Mouse (Mus musculus): Measurements from ENCODE around the gene Schip1. TPM values are rescaled to one million over a fixed set of nuclear protein-coding genes. Genes with fewer than 3 reads are reported as not detected.
A peak's percentile ranks its signal among the peaks of the same experiment; 100 is the strongest.

The Schip1 gene
- polyA plus RNA-seq, 1 experiment from 2014 or later: 47.2 TPM

GRCm38 (mm10) chr3:68518041-68518440 is 453.4 kb downstream of the Schip1 start:
- no peak for ATAC-seq (ENCODE audit: insufficient number of reproducible peaks, insufficient read depth, low FRiP score, low read depth)
- no peaks in the 10 kb centered on the region for H3K36me3 ChIP-seq (ENCODE audit: control insufficient read depth, insufficient read depth, low read length)
- H3K9me3 ChIP-seq (ENCODE audit: control insufficient read depth, low read depth, low read length): no peaks in the 10 kb centered on the region
- 88% methylated on average over 8 of the region's 8 CpGs for WGBS
- H3K4me3 ChIP-seq (ENCODE audit: low read depth, low read length): no peak overlapping the region
- no peak overlapping the region for H3K4me2 ChIP-seq (replicated peaks; ENCODE audit: low read depth, low read length)
- no peak overlapping the region for H3K9ac ChIP-seq (replicated peaks; ENCODE audit: low read depth, low read length)
- 0 out of 2 replicates have a peak, but pooled peaks cover 3% of the 10 kb centered on the region for H3K4me1 ChIP-seq (ENCODE audit: control insufficient read depth, insufficient read depth, low read length)
- no peaks in the 10 kb centered on the region for H3K27me3 ChIP-seq (ENCODE audit: control insufficient read depth, insufficient read depth, low read length)
- H3K27ac ChIP-seq (ENCODE audit: low read length): no peak overlapping the region

DNA sequence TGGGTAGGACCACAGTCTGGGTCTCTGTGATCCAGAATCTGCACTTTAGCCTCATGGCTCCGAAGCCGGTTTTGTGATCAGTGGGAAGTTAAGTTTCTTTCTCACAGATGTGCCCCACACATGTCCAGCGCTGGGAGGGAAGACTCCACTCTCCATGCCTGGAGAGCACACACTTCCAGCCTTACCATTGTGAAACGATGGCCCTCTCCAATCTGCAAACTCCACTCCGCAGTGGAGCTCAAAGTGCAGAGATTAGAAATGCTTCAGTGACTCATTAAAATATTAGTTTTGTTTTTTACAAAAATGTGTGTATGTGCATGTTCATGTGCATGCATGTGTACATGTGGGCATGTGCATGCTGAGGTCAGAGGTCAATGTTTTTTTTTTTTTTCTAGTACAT is 454.0 kb downstream of the Schip1 start:
- no peak overlapping the region for H3K9ac ChIP-seq (replicated peaks; ENCODE audit: low read depth, low read length)
- H3K9me3 ChIP-seq (ENCODE audit: control insufficient read depth, low read depth, low read length): no peaks in the 10 kb centered on the region
- ATAC-seq (ENCODE audit: insufficient number of reproducible peaks, insufficient read depth, low FRiP score, low read depth): no peak
- no peak overlapping the region for H3K27ac ChIP-seq (ENCODE audit: low read length)
- no peaks in the 10 kb centered on the region for H3K4me1 ChIP-seq (ENCODE audit: control insufficient read depth, insufficient read depth, low read length)
- no peaks in the 10 kb centered on the region for H3K27me3 ChIP-seq (ENCODE audit: control insufficient read depth, insufficient read depth, low read length)
- no peak overlapping the region for H3K4me3 ChIP-seq (ENCODE audit: low read depth, low read length)
- no peaks in the 10 kb centered on the region for H3K36me3 ChIP-seq (ENCODE audit: control insufficient read depth, insufficient read depth, low read length)
- H3K4me2 ChIP-seq (replicated peaks; ENCODE audit: low read depth, low read length): no peak overlapping the region
- WGBS: 96% methylated on average over 5 of the region's 5 CpGs

DNA sequence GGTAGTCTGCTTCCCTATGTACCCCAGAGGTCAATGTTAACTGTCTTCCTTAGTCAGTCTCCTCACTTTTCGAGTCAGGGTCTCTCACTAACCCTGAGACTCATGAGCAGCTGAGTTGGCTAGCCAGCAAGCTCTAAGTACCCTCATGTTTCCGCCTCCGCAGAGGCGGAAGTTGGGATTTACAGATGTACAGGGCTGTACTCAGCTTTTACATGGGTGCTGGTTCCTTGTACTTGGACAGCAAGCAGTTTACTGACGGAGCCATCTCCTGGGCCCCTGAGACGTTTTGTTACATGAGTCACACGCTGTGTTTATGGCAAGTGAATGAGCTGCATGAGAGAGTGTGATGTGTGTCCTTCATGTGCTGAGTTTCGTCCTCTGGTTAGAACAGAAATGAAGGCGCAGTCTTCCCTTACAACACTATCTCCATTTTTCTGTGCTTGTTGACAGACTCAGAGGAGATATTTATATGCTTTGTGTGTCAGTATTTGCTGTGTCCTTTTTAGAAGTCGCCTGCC is 460.8 kb downstream of the Schip1 start:
- WGBS: 86% methylated on average over 10 of the region's 10 CpGs

DNA sequence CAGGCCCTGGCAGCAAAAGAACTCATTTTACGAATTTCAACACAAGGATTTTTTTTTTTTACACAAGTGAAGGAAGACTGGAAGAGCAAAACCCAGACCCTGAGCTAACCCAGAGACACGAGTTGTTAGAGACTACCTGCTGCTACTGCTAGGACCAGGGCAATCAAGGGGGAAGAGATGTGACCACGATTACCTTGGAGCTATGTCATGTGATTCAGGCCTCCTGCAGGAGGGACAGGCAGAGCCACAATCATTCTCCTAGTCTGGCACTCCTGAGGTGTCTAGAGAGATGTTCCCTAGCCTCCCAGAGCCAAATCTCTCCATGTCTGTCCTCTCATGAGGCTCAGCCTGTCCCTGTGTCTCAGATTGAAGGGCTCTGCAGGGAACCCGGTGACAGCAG is 461.8 kb downstream of the Schip1 start:
- H3K4me3 ChIP-seq (ENCODE audit: low read depth, low read length): no peak overlapping the region
- no peak overlapping the region for H3K9ac ChIP-seq (replicated peaks; ENCODE audit: low read depth, low read length)
- ATAC-seq (ENCODE audit: insufficient number of reproducible peaks, insufficient read depth, low FRiP score, low read depth): no peak
- no peaks in the 10 kb centered on the region for H3K36me3 ChIP-seq (ENCODE audit: control insufficient read depth, insufficient read depth, low read length)
- WGBS: 54% methylated on average over 4 of the region's 4 CpGs
- no peaks in the 10 kb centered on the region for H3K4me1 ChIP-seq (ENCODE audit: control insufficient read depth, insufficient read depth, low read length)
- no peaks in the 10 kb centered on the region for H3K27me3 ChIP-seq (ENCODE audit: control insufficient read depth, insufficient read depth, low read length)
- H3K4me2 ChIP-seq (replicated peaks; ENCODE audit: low read depth, low read length): no peak overlapping the region
- no peak overlapping the region for H3K27ac ChIP-seq (ENCODE audit: low read length)
- H3K9me3 ChIP-seq (ENCODE audit: control insufficient read depth, low read depth, low read length): no peaks in the 10 kb centered on the region

More for the DNA sequence above, 460.8 kb downstream of the Schip1 start:
- Histone ChIP-seq H3K4me1 (ENCODE audit: control insufficient read depth, insufficient read depth, low read length) (no peaks in the 10 kb centered on the region), H3K36me3 (ENCODE audit: control insufficient read depth, insufficient read depth, low read length) (no peaks in the 10 kb centered on the region), H3K27ac (ENCODE audit: low read length) (no peak overlapping the region), H3K27me3 (ENCODE audit: control insufficient read depth, insufficient read depth, low read length) (no peaks in the 10 kb centered on the region), H3K9me3 (ENCODE audit: control insufficient read depth, low read depth, low read length) (no peaks in the 10 kb centered on the region), H3K9ac (replicated peaks; ENCODE audit: low read depth, low read length) (no peak overlapping the region), H3K4me3 (ENCODE audit: low read depth, low read length) (no peak overlapping the region), H3K4me2 (replicated peaks; ENCODE audit: low read depth, low read length) (no peak overlapping the region)
- no peak for ATAC-seq (ENCODE audit: insufficient number of reproducible peaks, insufficient read depth, low FRiP score, low read depth)

DNA sequence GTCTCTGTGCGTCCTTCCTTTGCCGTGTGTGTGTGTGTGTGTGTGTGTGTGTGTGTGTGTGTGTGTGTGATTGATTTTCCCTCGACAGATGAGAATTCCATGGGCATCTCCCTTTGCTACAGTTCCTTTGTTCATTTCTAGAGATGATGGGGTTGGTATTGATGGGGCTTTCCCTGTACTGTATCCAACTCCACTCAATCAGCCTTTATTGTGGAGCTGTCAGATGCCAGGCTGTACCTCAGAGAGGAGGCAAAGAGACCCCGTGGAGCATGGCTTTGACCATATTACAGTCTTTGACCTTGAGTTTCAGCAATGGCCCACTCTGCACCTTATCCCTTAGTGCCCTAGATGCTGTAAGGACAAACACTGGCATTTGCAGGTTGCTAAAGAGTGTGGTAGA is 462.6 kb downstream of the Schip1 start:
- H3K4me2 ChIP-seq (replicated peaks; ENCODE audit: low read depth, low read length): no peak overlapping the region
- 65% methylated on average over 4 of the region's 4 CpGs for WGBS

DNA sequence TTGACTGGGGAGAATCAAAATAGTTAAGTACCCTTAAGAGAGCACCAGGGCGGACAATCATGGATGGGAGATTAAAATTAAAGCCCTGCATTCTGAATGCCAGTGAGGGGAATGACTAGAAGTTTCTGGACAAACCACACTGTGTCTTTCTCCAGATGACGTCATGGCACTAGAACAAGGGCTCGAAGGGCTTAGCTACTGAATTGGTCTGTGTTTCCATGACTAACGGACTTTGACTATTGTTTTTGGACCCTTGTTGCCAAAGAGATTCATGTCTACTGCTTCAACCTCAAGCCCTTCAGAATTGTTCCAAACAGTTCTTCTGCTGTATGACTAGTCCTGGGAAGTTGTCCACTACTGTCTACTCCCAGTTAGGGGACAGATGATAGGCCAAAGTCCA is 467.3 kb downstream of the Schip1 start:
- WGBS: 89% methylated on average over 4 of the region's 4 CpGs
- ATAC-seq (ENCODE audit: insufficient number of reproducible peaks, insufficient read depth, low FRiP score, low read depth): no peak
- H3K27ac ChIP-seq (ENCODE audit: low read length): no peak overlapping the region
- H3K4me1 ChIP-seq (ENCODE audit: control insufficient read depth, insufficient read depth, low read length): 0 out of 2 replicates have a peak, but pooled peaks cover 6% of the 10 kb centered on the region
- no peaks in the 10 kb centered on the region for H3K9me3 ChIP-seq (ENCODE audit: control insufficient read depth, low read depth, low read length)
- H3K36me3 ChIP-seq (ENCODE audit: control insufficient read depth, insufficient read depth, low read length): no peaks in the 10 kb centered on the region
- H3K27me3 ChIP-seq (ENCODE audit: control insufficient read depth, insufficient read depth, low read length): no peaks in the 10 kb centered on the region
- H3K9ac ChIP-seq (replicated peaks; ENCODE audit: low read depth, low read length): no peak overlapping the region
- H3K4me2 ChIP-seq (replicated peaks; ENCODE audit: low read depth, low read length): no peak overlapping the region
- H3K4me3 ChIP-seq (ENCODE audit: low read depth, low read length): no peak overlapping the region

More for the DNA sequence above, 462.6 kb downstream of the Schip1 start:
- ATAC-seq (ENCODE audit: insufficient number of reproducible peaks, insufficient read depth, low FRiP score, low read depth): no peak
- no peaks in the 10 kb centered on the region for H3K4me1 ChIP-seq (ENCODE audit: control insufficient read depth, insufficient read depth, low read length)
- H3K27me3 ChIP-seq (ENCODE audit: control insufficient read depth, insufficient read depth, low read length): no peaks in the 10 kb centered on the region
- H3K4me3 ChIP-seq (ENCODE audit: low read depth, low read length): no peak overlapping the region
- no peak overlapping the region for H3K27ac ChIP-seq (ENCODE audit: low read length)
- no peaks in the 10 kb centered on the region for H3K9me3 ChIP-seq (ENCODE audit: control insufficient read depth, low read depth, low read length)
- H3K9ac ChIP-seq (replicated peaks; ENCODE audit: low read depth, low read length): no peak overlapping the region
- no peaks in the 10 kb centered on the region for H3K36me3 ChIP-seq (ENCODE audit: control insufficient read depth, insufficient read depth, low read length)

DNA sequence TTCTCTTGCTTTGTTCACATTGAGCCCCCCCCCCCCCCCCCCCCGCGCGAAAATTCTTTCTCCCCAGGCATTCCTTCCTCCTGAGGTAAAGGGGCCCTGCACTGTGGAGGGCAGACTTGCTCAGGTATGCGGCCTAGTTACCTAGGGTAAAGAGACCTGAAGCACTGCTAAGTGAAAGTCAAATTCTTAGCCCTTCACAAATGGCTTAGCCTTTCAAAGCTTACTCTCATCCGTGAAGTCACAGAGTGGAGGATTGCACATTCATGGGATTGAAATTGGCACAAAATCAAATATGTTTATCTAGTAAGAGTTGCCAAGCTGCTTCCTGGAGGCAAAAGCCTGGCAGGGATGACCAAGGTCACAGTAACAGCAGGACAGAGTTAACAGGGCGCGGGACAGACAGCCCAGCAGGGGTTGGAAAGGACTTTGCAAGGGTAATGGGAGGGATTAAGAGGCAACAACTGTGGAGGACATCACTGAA is 470.0 kb downstream of the Schip1 start:
- no peaks in the 10 kb centered on the region for H3K36me3 ChIP-seq (ENCODE audit: control insufficient read depth, insufficient read depth, low read length)
- peak overlapping the region; percentile 22; the same call in 1 of the 2 replicates for H3K27ac ChIP-seq (ENCODE audit: low read length)
- H3K4me1 ChIP-seq (ENCODE audit: control insufficient read depth, insufficient read depth, low read length): 0 out of 2 replicates have a peak, but pooled peaks cover 6% of the 10 kb centered on the region
- H3K9ac ChIP-seq (replicated peaks; ENCODE audit: low read depth, low read length): no peak overlapping the region
- ATAC-seq (ENCODE audit: insufficient number of reproducible peaks, insufficient read depth, low FRiP score, low read depth): peak; percentile 37; the same call in 1 of the 2 replicates
- WGBS: 34% methylated on average over 5 of the region's 7 CpGs
- H3K9me3 ChIP-seq (ENCODE audit: control insufficient read depth, low read depth, low read length): no peaks in the 10 kb centered on the region
- no peaks in the 10 kb centered on the region for H3K27me3 ChIP-seq (ENCODE audit: control insufficient read depth, insufficient read depth, low read length)
- no peak overlapping the region for H3K4me3 ChIP-seq (ENCODE audit: low read depth, low read length)
- no peak overlapping the region for H3K4me2 ChIP-seq (replicated peaks; ENCODE audit: low read depth, low read length)

DNA sequence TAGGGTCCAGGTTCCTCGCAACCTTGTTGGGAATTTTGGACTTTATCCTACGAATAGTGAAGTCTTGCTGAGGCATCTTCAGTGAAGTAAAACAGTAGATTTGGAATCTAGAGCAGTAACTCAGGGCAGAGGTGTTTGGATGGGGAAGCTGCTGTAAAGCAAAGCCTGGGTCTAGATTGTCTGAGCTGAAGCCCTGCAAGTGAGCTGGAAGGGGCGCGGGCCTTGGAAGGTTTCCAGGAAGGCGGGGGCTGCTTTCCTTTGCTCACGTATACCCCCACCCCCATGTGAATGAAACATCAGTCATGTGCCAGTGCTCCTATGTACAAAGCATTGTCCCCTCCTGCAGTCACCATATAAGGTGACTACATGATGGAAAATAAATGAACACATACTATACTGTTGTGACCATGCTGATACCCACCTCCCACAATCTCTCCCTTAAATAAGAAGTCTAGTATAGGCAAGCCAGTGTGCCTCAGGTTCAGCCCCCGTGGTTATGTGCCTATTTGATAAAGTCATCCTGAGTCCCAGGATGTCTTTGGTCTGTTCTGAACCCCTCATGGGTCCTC is 470.6 kb downstream of the Schip1 start:
- WGBS: 76% methylated on average over 7 of the region's 7 CpGs
- H3K27ac ChIP-seq (ENCODE audit: low read length): 0 out of 2 replicates have a peak overlapping the region, but pooled peaks have one; percentile 22
- no peak for ATAC-seq (ENCODE audit: insufficient number of reproducible peaks, insufficient read depth, low FRiP score, low read depth)

More for the DNA sequence above, 470.6 kb downstream of the Schip1 start:
- Histone ChIP-seq H3K36me3 (ENCODE audit: control insufficient read depth, insufficient read depth, low read length) (no peaks in the 10 kb centered on the region), H3K4me3 (ENCODE audit: low read depth, low read length) (no peak overlapping the region), H3K4me2 (replicated peaks; ENCODE audit: low read depth, low read length) (no peak overlapping the region), H3K4me1 (ENCODE audit: control insufficient read depth, insufficient read depth, low read length) (0 out of 2 replicates have a peak, but pooled peaks cover 6% of the 10 kb centered on the region), H3K9me3 (ENCODE audit: control insufficient read depth, low read depth, low read length) (no peaks in the 10 kb centered on the region), H3K9ac (replicated peaks; ENCODE audit: low read depth, low read length) (no peak overlapping the region), H3K27me3 (ENCODE audit: control insufficient read depth, insufficient read depth, low read length) (no peaks in the 10 kb centered on the region)
